Mouse (Mus musculus) 3T3-L1 (cell line): ENCODE measurements around the gene Oit1.
A peak's percentile ranks its signal among the peaks of the same experiment; 100 is the strongest.

Experiments used
- DNase-seq: peaks from one replicate; pipeline ENCODE4 v3.0.0-alpha.2; 2015; ENCODE audit warnings: low read depth, low spot score

Oit1 gene

DNA sequence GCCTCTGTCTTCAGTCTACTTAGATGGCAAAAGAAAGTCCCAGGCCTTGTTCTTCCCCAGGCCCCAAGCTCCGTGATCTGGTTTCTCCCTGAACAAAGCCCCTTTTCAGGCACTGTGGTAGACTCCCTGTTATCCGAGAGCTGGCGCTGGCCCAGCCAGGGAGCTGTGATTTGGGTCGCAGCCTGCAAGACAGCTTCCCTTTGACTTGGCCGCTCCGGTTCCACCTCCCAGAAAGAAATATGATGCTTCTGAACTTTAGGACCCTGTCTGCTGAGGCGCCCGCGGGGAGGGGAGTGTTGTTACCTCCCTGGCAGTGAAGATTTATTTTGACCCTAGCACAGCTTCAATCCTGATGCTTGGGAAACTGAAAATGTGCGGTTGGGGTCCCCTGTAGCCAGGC lies 42.6 kb downstream of the Oit1 start:
- no peak for DNase-seq

DNA sequence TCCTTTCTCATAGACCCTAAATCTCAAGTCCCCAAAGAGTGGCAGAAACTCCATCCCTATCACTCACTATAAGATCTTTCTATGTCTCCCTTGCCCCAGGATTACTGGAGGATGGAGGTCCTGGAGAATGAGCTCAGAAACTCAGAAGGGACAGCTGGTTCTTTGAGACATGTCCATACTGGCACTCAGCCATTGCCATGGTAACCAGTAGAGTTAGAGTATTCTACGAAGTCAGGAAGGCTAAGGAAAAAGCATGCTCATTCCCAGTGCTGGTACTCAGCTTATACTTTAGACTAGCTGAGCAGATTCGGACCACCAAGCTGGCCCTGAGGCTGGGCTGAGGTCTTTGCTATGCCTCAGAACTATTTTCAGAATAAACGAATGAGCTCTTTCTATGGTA lies 44.0 kb downstream of the Oit1 start:
- DNase-seq, result no peak

DNA sequence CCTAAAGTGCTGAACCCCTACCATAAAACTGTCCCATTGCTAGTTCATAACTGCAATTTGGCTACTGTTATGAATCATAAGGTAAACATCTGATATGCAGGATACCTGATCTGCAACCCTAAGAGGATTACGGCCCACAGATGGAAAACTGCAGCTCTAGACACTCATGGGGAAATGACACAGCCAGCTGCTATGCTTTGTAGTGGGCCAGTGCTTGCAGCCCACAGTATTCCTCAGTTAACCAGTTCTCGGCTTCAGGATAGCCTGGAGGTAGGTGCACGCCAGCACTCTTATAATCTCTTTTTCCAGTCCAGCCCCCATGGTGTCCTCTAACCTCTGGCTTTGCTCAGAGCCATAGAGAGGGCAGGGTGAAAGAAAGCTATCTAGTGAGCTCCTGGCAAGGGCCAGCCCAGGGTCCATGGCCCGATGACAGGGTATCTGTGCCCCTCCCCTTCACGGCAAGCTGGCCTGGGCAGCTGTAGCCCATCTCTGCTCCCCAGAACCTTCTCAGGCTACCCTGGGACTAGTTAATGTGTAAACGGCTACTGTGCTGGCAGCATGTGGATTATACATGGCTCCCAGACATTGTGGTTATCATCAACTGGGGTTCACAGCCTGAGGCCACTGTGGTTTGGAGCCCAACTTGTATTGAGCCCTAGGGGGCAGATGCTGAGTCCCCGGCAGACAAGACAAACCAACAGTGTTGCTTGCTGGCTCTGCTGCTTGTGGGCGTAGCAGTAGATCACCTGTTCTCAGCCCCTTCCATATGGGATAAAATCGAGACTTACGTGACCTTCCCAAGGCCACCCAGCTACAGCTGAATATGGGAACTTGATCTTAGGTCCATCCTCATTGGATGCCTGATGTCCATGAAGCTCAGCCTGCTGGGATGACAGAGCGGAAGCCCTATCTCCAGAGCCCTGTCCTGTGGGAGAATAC lies 46.0 kb downstream of the Oit1 start:
- peak; percentile 55 for DNase-seq

DNA sequence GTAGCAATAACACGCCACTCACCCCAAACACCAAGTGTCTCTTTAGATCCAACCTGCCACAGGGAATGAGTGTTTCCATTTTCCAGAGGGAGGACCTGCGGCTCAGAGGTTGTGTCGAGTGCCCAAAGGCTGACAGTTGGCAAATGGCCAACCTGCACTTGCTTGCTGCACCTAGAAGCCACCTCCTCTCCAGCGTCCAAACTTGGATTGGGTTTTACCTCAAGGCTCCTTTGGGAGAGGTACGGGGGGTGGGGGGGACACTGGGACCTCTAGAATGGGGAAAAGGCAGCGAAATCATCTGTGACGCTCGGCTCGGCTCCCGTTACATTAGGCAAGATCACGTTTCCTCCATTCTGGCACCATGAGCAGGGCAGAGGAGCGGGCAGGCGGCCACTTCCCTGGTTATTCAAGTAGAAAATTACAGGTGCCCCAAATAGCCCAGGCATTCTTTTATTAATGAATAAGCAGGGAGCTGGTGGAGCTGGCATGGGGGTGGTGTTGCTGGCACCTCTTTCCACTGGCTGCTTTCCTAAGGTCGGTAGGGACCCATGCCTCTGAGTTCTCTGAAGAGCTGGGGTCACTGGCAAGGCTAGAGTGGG lies 47.1 kb downstream of the Oit1 start:
- DNase-seq, result no peak

DNA sequence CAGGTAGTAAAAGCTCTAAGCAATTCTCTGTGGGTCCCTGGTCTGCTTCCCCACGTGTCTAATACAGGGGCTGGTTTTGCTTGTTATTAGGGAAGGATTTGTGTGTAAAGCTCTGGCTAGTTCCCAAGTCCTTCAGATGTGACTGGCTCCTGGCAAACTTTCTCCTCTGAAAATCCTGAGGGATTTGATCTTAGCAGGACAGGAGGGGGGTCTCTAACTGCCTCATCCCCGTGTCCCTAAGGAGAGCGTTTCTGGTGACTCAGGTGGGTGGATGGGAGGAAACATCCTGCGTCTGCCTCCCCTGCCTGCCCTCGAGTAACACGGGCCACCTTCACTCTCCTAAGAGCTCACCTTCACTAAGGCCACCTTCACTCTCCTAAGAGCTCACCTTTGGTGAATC lies 48.2 kb downstream of the Oit1 start:
- DNase-seq, result no peak

DNA sequence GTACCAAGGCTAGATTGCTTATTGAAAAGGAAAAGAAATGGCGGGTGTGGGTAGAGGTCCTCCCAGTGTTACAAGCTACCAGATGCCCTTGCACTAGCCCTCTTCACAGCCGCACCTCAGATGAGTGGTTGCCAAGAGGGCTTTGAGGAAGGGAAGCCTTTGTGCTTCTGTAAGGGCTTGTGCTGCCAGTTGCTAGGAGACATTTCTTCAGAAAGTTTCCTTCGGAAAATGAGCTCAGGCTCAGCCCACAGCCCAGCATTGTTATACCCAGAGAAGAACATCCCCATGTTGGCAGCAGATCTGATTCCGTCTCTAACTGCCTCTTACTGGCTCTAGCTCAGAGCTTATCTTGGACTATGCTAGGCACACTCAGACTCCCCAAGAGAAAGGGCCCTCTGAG lies 49.0 kb downstream of the Oit1 start:
- DNase-seq, result no peak

DNA sequence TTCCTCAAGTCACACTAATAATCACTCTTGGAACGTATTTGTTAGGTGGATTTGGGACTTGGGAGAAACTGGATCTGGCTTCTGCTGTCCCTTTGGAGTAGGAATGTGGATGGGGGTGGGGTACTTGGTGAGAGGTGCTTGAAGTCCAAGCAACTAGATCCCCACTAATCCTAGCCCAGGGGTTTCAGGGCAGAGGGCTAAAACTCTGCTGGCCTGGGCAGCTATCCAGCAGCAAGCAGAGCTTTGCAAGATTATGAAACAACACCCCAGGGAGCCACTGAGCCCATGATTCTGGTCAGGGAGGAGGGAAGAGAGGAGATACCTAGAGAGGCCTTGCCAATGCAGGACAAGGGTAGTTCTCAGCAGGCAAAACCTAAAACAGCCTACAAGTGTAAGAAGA lies 51.2 kb downstream of the Oit1 start:
- DNase-seq, result peak; percentile 9

DNA sequence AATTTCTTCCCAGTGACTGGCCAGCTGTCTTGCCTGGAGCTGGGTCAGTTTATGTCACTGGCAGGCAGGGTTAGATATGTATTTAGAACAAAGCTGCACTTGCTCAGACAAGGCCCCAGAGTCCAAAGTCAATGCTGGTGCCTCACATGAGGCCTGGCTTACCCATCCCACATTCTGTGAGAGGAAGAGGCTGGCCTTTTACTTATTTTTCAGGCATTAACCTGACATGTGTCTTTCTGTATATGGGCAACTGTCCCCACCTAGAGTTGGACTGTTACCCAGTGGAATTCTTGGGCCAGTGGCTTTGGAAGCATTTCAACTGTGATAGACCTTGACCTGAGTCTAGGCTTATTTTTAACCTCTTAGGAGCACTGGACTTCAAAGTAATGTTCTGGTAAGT lies 51.6 kb downstream of the Oit1 start:
- no peak for DNase-seq

DNA sequence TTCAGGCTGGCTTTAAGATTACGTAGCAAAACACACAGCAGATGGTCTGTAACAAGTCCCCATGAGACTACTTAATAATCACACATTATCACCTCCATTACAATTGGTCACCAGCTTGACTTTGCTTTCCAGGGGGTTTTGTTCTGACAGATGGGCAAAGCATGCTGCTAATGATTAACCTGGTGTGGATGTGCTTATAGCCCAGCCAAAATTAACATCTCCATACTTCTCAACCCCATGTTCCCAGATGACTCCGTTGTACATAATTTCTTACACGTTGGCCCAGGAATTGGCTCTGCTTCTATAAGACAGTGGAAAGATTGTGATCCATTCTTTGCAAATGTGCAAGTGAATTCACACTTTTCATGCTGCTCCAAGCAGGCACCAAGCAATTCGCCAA lies 52.8 kb downstream of the Oit1 start:
- DNase-seq, result no peak

DNA sequence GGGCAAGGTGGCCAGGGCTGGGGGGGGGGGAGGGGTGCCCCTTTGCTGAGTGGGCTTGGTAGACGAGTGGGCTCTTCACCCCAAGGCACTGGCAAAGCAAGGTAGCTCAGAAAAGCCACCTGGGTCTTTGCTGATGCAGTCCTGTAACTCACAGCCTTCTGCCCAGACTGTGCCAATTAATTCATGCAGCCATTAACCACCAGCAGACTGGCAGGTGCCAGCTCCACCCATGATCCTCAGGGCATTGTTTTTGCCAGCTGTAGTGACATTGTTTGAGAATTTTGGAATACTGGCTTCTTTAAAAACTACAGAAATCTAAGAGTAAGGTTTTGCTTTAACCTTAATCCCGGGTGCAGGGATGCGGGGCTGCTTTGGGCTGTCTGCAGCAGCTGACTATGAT lies 58.0 kb downstream of the Oit1 start:
- no peak for DNase-seq

DNA sequence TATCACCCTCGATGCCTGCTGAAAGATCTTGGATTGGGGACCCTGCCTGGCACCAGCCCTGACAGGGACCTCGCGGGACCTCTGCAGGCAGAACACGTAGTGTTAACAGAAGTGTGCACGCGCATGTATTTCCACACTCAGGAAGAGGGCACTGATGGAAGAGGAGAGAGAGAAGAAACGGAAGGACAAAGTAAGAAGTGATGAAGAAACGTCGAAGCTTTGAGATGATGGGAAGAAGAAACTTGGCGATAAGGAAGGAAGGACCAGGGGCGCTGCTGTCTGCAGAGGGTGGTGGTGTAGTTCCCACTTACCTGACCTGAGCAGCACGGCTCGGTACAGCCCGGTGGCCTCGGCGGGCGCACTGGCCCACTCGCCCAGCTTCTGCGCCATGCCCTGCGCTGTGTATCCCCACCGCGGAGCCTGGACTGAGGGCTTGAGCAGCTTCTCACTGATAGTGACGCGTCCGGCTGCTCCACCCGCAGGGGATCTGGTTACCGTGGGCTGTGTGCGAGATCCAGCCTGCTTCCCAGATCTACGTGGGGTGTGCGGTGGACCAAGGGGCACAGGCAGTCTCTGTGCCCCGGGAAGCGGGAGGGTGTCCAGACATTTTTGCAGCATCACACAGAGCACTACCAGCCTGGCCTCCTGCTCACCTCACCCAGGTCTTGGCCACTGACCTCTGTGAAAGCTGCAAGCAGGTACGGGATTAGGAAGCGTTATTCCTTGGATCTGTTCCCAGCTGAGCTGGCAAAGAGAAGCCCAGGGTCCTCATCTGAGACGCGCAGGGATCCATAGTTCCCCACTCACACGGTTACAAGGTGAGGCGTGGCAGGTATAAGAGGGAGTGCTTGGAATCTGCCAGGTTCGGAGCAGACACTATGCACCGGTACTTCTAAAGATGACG lies 61.1 kb downstream of the Oit1 start, which contains the start of gene Fam107a:
Fam107a (minus strand) TSS at position 830 of the 904 bp plus-strand sequence.
- no peak for DNase-seq

DNA sequence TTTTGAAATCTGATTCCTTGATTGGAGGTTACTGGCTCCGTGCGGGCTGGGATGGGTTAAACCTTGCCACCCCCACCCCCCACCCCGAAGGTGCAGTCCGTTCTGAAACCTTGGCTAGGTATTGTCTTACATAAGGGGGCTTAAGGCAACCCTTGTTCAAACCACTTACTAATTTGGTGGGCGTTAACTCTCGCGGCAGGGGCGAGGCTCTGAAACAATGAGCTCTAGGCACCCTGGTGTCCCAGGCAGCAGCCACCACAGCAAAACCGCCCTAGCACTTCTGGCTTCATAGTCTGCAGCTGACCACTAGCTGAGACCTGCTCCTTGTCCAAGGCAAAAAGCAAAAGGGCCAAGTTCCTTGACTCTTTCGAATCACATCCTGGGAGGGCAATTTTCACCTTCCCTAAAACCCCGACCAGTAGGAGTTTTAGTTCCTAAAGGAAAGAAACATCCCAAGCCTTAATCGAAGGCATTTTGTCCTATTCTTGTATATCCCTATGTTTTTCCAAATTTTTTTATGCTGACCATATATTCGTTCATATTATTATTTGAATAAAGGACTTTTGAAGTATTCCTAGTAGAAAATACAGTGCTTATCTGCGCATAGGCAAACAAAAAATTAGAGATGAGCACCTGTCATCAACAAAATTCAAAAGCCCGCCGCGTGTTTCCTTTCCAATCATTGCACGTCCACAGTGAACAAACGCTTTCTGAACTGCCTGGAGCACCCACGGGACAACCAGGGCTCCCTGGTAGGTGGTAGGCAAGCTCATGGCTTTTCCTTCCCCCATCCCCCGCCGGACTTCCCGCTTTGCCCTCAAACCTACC lies 62.0 kb downstream of the Oit1 start:
- DNase-seq, result no peak

DNA sequence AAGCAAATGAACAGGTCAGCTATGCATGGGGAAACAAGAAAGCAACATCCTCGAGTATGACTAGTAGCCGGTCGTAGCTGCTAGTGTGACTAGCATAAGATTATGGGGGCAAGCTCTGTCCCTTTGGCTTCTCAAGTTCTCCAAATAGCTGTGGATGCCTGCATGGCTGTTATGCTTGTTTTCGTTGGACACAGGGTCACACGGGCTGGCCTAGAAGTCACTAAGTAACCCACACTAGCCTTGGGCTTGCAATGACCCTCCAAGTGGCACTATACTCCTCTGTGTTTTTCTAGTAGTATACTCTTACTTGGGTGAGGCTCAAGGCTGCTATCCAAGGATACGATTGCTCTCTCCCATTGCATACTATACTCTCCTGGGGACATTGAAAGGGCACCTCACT lies 63.4 kb downstream of the Oit1 start:
- DNase-seq, result no peak

DNA sequence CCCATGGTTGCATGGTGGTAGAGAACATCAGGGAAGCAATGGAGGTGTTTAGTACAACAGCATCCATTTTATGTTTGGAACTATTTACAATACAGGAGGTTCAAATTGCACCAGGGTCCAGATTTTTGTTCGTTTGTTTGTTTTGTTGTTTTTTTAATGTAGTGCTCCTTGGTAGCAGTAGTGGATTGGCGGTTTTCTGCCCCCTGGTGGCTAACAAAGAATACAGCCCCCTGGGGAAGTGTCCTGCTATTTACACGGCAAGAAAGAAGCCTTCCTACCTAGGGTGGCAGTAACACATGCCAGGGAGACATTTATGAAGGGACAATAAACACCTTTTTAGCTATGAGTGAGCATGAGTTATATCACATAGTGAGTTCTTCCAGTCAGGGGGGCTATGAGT lies 64.0 kb downstream of the Oit1 start:
- DNase-seq, result peak; percentile 43

DNA sequence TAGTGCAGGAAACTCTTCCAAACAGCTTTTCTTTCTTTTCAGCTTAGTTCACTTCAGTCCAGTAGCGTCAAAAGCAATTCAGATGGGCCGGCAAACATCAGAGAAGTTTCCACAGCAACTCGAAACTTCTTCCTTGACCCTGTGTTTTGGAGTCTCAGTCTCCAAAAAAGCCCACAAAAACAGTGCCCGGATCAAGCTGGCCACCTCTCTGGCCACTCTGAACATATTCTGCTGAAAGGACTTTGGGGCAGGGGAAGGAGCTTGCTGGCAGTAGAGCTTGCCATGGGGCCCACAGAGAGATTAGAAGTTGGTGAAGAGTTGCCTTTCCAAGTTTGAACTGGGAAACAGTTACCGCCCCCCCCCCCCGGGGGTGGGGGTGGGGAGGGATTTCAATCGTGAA lies 64.7 kb downstream of the Oit1 start:
- DNase-seq, result no peak

DNA sequence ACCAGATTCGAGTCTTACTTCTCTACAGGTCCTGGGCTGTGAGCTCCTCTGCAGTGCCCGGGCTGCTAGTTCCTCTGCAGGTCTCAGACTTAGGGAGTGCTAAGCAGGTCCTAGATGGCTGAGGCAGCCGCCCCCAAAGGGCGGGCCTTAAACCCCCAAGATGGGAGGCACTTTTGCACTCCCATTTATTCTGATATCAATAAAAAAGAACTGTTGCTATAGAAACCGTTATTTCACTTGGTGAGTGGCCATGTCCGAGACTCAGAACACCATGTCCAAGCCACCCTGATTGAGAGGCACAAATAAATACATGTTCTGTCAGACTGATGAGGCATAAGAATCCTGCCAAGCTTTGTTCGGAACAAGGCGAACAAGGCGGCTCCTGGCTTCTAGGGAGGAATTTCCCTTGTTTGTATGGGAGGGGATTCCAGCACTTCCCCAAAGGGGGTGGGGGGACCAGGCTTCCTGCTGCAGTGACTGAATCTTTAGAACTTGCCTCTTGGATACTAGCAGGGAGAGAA lies 68.9 kb downstream of the Oit1 start:
- DNase-seq, result no peak

DNA sequence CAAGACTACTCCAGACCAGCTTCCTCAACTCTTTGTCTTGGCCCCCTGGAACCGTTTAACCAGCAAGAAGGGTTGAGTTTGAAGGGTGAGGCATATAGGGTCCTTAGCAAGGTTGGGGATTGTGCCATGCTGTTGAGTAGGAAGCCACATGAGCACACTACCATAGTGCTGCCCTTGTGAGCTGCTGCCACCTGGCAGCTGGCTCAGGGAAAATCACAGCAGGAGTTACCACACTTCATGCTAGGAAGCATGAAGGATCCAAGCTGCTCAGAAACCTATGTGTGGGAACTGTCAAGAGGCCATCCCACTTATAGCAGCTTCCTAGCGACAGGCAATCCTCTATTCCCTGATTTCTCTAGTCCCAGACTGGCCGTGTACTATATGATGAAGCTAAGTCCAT lies 69.9 kb downstream of the Oit1 start:
- DNase-seq, result no peak

DNA sequence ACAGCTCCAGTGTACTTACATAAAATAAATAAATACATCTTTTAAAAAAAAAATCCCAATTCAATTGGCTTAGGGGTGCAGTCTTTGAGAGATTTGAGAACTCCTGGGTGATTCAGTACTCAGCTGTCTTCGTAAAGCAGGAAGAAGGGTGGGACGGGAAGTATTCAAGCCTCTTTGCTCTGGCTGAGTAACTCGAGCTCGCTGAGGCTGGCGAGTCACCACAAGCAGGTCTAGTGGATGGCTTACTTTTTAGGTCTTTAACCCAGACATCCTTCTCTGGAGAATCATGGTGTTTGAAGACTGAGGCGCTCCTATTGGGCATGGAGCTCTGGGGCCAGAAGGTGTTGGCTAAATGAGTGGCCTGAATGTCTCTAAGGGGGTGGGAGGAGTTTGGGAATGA lies 71.7 kb downstream of the Oit1 start:
- peak; percentile 51 for DNase-seq

DNA sequence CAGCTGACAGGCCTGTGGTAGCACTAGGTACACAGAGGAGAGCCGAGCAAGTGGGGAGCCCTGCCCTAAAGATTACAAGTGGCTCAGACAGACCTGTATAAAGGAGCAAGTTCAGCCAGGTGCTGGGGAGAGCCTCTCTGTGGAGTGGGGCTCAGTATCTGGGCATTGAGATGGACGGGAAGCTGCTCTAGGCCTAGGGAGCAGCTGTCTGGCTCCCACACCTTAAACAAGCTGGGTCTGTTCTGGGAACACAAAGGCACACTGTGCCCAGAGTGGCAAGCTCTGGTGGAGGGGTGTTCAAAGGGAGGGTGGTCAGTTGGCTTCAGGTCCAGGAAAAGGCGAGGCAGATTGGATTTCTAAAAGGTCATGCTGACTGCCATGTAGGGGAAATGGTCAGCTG lies 73.5 kb downstream of the Oit1 start:
- no peak for DNase-seq

DNA sequence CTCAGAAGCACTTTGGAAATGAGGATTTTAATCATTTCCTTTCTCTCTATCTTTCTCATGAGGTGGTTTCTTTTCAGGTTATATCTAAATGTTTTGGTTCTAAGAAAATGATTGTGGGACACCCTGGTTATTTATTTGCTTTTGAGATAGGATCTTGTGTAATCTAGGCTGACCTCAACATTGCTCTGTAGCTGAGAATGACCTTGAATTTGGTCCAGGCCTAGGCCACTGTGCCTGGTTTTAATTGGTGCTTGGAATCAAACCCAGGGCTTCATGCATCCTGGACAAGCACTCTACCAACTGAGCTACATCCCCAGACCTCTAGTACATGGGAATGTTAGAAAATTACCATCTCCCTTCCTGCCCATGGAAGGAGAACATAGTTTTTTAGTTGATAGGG lies 74.5 kb downstream of the Oit1 start:
- DNase-seq, result no peak

DNA sequence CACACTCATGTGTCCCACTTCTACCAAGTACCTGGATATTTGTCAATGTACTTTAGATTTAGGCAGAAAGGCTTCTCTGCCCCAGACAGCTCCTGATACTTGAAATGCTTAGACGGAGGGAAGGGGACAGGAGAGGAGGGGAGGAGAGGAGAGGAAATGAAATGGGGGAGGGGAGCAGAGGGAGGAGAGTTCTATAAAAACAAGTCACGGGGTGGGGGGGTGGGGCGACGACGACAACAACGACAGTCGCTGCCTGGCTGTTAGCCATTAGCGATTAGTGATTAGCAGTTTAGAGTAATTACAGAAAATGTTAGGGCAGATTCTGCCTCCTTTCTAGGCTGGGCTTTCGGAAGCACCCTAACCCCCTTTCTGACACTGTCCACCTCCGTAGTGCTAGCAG lies 75.9 kb downstream of the Oit1 start:
- DNase-seq, result no peak
